Mouse (Mus musculus) left cerebral cortex, adult 9 months (tissue): ENCODE measurements around the gene Adgre5.

Source experiments
- DNase-seq, 2 experiments: peaks; one replicate each; pipeline ENCODE4 v3.0.0; 2022; ENCODE audit warnings: low spot score in 2 of 2

The Adgre5 gene

GRCm38 (mm10) chr8:83754149-83754548, 13.0 kb upstream of the Adgre5 start:
- DNase-seq, result no peak

- no peak for DNase-seq
These were observed 8.1 kb upstream of the Adgre5 start for GRCm38 (mm10) chr8:83749265-83749664.

GRCm38 (mm10) chr8:83748708-83749107, 7.6 kb upstream of the Adgre5 start:
- DNase-seq, result no peak

GRCm38 (mm10) chr8:83747661-83748346, 6.7 kb upstream of the Adgre5 start:
- peak in 1 of 2 experiments; percentile 46 for DNase-seq

GRCm38 (mm10) chr8:83744070-83744469, 2.9 kb upstream of the Adgre5 start:
- no peak for DNase-seq

- DNase-seq, result no peak
These were observed 1.8 kb upstream of the Adgre5 start for GRCm38 (mm10) chr8:83742968-83743367.

- DNase-seq, result no peak
These were observed 926 bp upstream of the Adgre5 start for GRCm38 (mm10) chr8:83741849-83742655.

GRCm38 (mm10) chr8:83740586-83740975, 545 bp downstream of the Adgre5 start:
- no peak for DNase-seq

GRCm38 (mm10) chr8:83739711-83740468, 1.2 kb downstream of the Adgre5 start:
- no peak for DNase-seq

- no peak for DNase-seq
These were observed 2.0 kb downstream of the Adgre5 start for GRCm38 (mm10) chr8:83738949-83739710.

GRCm38 (mm10) chr8:83737852-83738562, 3.1 kb downstream of the Adgre5 start:
- no peak for DNase-seq

- no peak for DNase-seq
These were observed 3.8 kb downstream of the Adgre5 start for GRCm38 (mm10) chr8:83737346-83737745.

GRCm38 (mm10) chr8:83736681-83737080, 4.4 kb downstream of the Adgre5 start:
- DNase-seq, result no peak

GRCm38 (mm10) chr8:83732919-83733318, 8.2 kb downstream of the Adgre5 start:
- DNase-seq, result no peak

- DNase-seq, result no peak
These were observed 9.2 kb downstream of the Adgre5 start for GRCm38 (mm10) chr8:83731906-83732305.

GRCm38 (mm10) chr8:83729009-83729807, 11.9 kb downstream of the Adgre5 start:
- DNase-seq, result no peak

GRCm38 (mm10) chr8:83725521-83726102, 15.5 kb downstream of the Adgre5 start:
- no peak for DNase-seq

GRCm38 (mm10) chr8:83724697-83725482, 16.2 kb downstream of the Adgre5 start:
- peak; percentile 56 to 87 for DNase-seq
